Mouse (Mus musculus) liver, postnatal 0 days (tissue): Measurements from ENCODE around the gene Trim41.

Experiments used
- CTCF ChIP-seq: sonication (generic); IDR thresholded peaks from 2 replicates; pipeline ENCODE4 v1.5.1; 2016; ENCODE audit warnings: antibody characterized with exemption, low read depth
- EP300 ChIP-seq: IDR thresholded peaks from 2 replicates; pipeline ENCODE4 v1.6.1; 2016; ENCODE audit warnings: antibody characterized with exemption, low read depth, mild to moderate bottlenecking

GRCm38 (mm10) chr11:48793184-48793583 is 24.0 kb downstream of the Trim41 start:
- TF ChIP-seq CTCF, result no peak
- TF ChIP-seq EP300, result no peak
